Mouse (Mus musculus) embryonic facial prominence, embryonic 12.5 days (tissue): Measurements from ENCODE around the gene Disp2. TPM values are rescaled to one million over a fixed set of nuclear protein-coding genes. Genes with fewer than 3 reads are reported as not detected.

ENCODE experiments used
- ATAC-seq: fragments of 200-750 bp; cut with Nextera tagmentation; 2 replicates; pipeline ENCODE4 v1.8.0; 2017; ENCODE audit not compliant: insufficient number of reproducible peaks, insufficient read depth, low FRiP score, low TSS enrichment
- H3K27ac ChIP-seq: fragments of 300-500 bp; sonication (generic); 2 replicates; pipeline ENCODE4 v1.5.1; 2016; ENCODE audit warnings: mild to moderate bottlenecking
- H3K27me3 ChIP-seq: fragments of 300-500 bp; sonication (generic); 2 replicates; pipeline ENCODE4 v1.6.1; 2016; ENCODE audit warnings: mild to moderate bottlenecking, moderate library complexity
- H3K36me3 ChIP-seq: fragments of 300-500 bp; sonication (generic); 2 replicates; pipeline ENCODE4 v1.6.1; 2016; ENCODE audit warnings: mild to moderate bottlenecking
- H3K4me1 ChIP-seq: fragments of 300-500 bp; sonication (generic); 2 replicates; pipeline ENCODE4 v1.6.1; 2016
- H3K4me2 ChIP-seq: fragments of 300-500 bp; sonication (generic); replicated peaks from 2 replicates; pipeline ENCODE4 v1.6.1; 2016; ENCODE audit warnings: mild to moderate bottlenecking, moderate library complexity
- H3K4me3 ChIP-seq: fragments of 300-500 bp; sonication (generic); 2 replicates; pipeline ENCODE4 v1.5.1; 2016; ENCODE audit warnings: mild to moderate bottlenecking
- H3K9ac ChIP-seq: fragments of 300-500 bp; sonication (generic); 2 replicates; pipeline ENCODE4 v1.6.1; 2016; ENCODE audit warnings: mild to moderate bottlenecking, moderate library complexity
- H3K9me3 ChIP-seq: fragments of 300-500 bp; sonication (generic); 2 replicates; pipeline ENCODE4 v1.6.1; 2016; ENCODE audit warnings: mild to moderate bottlenecking, moderate library complexity
- WGBS: fragments of 180-500 bp; shearing (Covaris S2); methylation state at CpG from one replicate; pipeline ENCODE4 v1.1.7; 2016; 5-methylcytosine and 5-hydroxymethylcytosine counted together
- polyA plus RNA-seq: library from polyadenylated mRNA; unstranded; fragments of >200 nt; fragmentation: Nextera tagmentation; extraction: Ambion mirVana; gene quantifications from 2 replicates; pipeline ENCODE4 v1.2.1, GENCODE M21; 2016

The Disp2 gene
- polyA plus RNA-seq, 1 experiment from 2014 or later, result 1.3 TPM

- Histone ChIP-seq H3K27me3 (peaks cover 22% of the 10 kb centered on the region), H3K4me3 (peak overlapping the region; percentile 15; the same call in 1 of the 2 replicates), H3K27ac (no peak overlapping the region), H3K4me2 (peak overlapping the region; percentile 39), H3K36me3 (no peaks in the 10 kb centered on the region), H3K4me1 (peaks cover 11% of the 10 kb centered on the region; the same call in 1 of the 2 replicates), H3K9me3 (no peaks in the 10 kb centered on the region), H3K9ac (no peak overlapping the region)
- WGBS, result 23% methylated on average over 44 of the region's 44 CpGs
- ATAC-seq, result 0 out of 2 replicates have a peak, but pooled peaks have one; percentile 43
Measured at GRCm38 (mm10) chr2:118790551-118791525, 11.3 kb downstream of the Disp2 start.

DNA sequence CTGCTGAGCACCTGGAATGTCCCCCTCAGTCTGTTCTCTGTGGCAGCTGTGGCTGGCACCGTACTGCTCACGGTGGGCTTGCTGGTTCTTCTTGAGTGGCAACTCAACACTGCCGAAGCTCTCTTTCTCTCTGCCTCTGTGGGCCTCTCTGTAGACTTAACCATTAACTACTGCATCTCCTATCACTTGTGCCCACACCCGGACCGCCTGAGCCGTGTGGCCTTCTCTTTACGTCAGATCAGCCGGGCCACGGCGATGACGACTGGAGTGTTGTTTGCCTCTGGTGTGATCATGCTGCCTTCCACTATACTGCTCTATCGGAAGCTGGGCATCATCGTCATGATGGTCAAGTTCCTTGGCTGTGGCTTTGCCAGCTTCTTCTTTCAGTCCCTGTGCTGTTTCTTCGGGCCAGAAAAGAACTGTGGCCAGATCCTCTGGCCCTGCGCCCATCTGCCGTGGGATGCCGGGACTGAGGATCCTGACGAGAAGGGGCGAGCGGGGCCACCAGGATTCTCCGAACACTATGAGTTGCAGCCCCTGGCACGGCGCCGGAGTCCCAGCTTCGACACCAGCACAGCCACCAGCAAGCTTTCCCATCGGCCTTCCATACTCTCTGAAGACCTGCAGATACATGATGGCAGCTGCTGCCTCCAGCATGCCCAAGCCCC is 12.2 kb downstream of the Disp2 start:
- H3K27ac ChIP-seq, result no peak overlapping the region
- no peaks in the 10 kb centered on the region for H3K9me3 ChIP-seq
- H3K36me3 ChIP-seq, result no peaks in the 10 kb centered on the region
- H3K4me3 ChIP-seq, result no peak overlapping the region
- no peak overlapping the region for H3K4me2 ChIP-seq
- H3K4me1 ChIP-seq, result peaks cover 11% of the 10 kb centered on the region; the same call in 1 of the 2 replicates
- peaks cover 22% of the 10 kb centered on the region for H3K27me3 ChIP-seq
- no peak overlapping the region for H3K9ac ChIP-seq
- ATAC-seq, result no peak
- 94% methylated on average over 26 of the region's 26 CpGs for WGBS

DNA sequence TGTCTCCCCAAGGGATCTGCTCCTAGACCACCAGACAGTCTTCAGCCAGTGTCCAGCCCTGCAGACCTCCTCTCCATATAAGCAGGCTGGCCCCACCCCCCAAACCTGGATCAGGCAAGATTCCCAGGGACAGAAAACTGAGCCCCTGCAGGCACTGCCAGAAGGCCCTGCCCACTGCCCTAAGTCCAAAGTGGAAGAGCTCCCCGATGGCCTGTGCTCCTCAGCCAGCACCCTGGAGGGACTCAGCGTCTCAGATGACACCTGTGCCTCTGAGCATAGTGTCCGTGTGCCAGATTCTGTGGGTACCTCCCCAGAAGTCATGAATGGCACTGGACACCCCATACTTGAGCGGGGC is 12.7 kb downstream of the Disp2 start:
- H3K36me3 ChIP-seq, result no peaks in the 10 kb centered on the region
- peaks cover 22% of the 10 kb centered on the region for H3K27me3 ChIP-seq
- 76% methylated on average over 4 of the region's 4 CpGs for WGBS
- H3K4me2 ChIP-seq, result no peak overlapping the region
- no peak overlapping the region for H3K4me3 ChIP-seq
- no peak overlapping the region for H3K9ac ChIP-seq
- H3K4me1 ChIP-seq, result peaks cover 11% of the 10 kb centered on the region; the same call in 1 of the 2 replicates
- H3K9me3 ChIP-seq, result no peaks in the 10 kb centered on the region
- no peak for ATAC-seq
- H3K27ac ChIP-seq, result no peak overlapping the region

GRCm38 (mm10) chr2:118793636-118794035 is 14.1 kb downstream of the Disp2 start:
- no peak overlapping the region for H3K4me3 ChIP-seq
- WGBS, result 78% methylated on average over 4 of the region's 4 CpGs

GRCm38 (mm10) chr2:118802542-118803118 is 23.1 kb downstream of the Disp2 start:
- H3K36me3 ChIP-seq, result no peaks in the 10 kb centered on the region
- WGBS, result 74% methylated on average over 4 of the region's 4 CpGs

More at GRCm38 (mm10) chr2:118793636-118794035, 14.1 kb downstream of the Disp2 start:
- no peak for ATAC-seq
- H3K36me3 ChIP-seq, result no peaks in the 10 kb centered on the region
- no peak overlapping the region for H3K4me2 ChIP-seq
- no peak overlapping the region for H3K27ac ChIP-seq
- H3K9me3 ChIP-seq, result no peaks in the 10 kb centered on the region
- no peak overlapping the region for H3K9ac ChIP-seq
- H3K4me1 ChIP-seq, result peaks cover 11% of the 10 kb centered on the region; the same call in 1 of the 2 replicates
- H3K27me3 ChIP-seq, result peaks cover 22% of the 10 kb centered on the region

DNA sequence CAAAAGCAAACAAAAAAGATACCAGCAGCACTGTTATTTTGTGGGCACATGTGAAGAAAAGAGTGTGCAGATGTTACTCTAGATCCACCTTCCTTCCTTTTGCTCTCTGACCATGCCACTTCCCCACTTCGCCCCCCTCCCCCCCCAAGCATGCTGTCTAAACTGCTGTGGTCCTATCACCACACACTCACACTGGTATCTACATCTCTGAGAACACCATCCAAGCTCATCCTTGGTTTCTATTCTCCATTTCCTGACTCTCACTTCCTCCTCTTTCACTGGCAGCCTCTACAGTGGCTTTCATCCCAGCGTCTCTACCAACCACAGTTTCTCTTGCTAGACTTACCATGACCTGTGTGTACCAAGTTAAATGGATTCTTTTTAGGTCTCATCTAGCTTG is 25.0 kb downstream of the Disp2 start:
- 68% methylated on average over 2 of the region's 2 CpGs for WGBS
- no peak overlapping the region for H3K9ac ChIP-seq
- no peaks in the 10 kb centered on the region for H3K4me1 ChIP-seq
- H3K4me3 ChIP-seq, result no peak overlapping the region
- no peak for ATAC-seq
- H3K27ac ChIP-seq, result no peak overlapping the region
- no peaks in the 10 kb centered on the region for H3K36me3 ChIP-seq
- H3K27me3 ChIP-seq, result no peaks in the 10 kb centered on the region
- no peaks in the 10 kb centered on the region for H3K9me3 ChIP-seq
- H3K4me2 ChIP-seq, result no peak overlapping the region

More at GRCm38 (mm10) chr2:118802542-118803118, 23.1 kb downstream of the Disp2 start:
- no peaks in the 10 kb centered on the region for H3K27me3 ChIP-seq
- H3K9ac ChIP-seq, result no peak overlapping the region
- H3K27ac ChIP-seq, result no peak overlapping the region
- no peaks in the 10 kb centered on the region for H3K4me1 ChIP-seq
- no peak overlapping the region for H3K4me3 ChIP-seq
- no peaks in the 10 kb centered on the region for H3K9me3 ChIP-seq
- no peak overlapping the region for H3K4me2 ChIP-seq
- no peak for ATAC-seq

DNA sequence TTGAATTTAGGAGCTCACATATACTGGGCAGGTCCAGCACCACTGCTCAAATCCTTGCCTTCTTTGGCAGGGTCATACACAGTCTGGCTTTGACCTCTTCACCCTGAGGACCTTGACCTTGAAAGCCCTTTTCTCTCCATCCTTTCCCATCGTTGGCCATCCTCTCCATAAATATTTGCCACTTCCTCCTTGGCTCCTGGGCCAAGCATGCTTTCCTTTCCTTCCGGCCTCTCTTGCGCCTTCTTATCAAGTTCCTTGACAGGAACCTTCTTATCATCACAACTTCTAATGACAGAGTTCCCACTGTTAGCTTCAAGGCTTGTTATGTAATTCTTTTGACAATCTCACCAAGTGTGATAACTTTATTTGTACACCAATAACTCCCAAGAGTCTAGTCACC is 25.6 kb downstream of the Disp2 start:
- 71% methylated on average over 3 of the region's 3 CpGs for WGBS
- H3K9me3 ChIP-seq, result no peaks in the 10 kb centered on the region
- H3K36me3 ChIP-seq, result no peaks in the 10 kb centered on the region
- no peaks in the 10 kb centered on the region for H3K27me3 ChIP-seq
- H3K4me2 ChIP-seq, result no peak overlapping the region
- no peak overlapping the region for H3K4me3 ChIP-seq
- H3K4me1 ChIP-seq, result no peaks in the 10 kb centered on the region
- no peak overlapping the region for H3K9ac ChIP-seq
- H3K27ac ChIP-seq, result no peak overlapping the region
- no peak for ATAC-seq

GRCm38 (mm10) chr2:118805756-118806155 is 26.2 kb downstream of the Disp2 start:
- WGBS, result 51% methylated on average over 3 of the region's 3 CpGs
- Histone ChIP-seq H3K4me2 (no peak overlapping the region), H3K4me1 (no peaks in the 10 kb centered on the region), H3K9me3 (no peaks in the 10 kb centered on the region), H3K4me3 (no peak overlapping the region), H3K36me3 (no peaks in the 10 kb centered on the region), H3K27ac (no peak overlapping the region), H3K27me3 (no peaks in the 10 kb centered on the region), H3K9ac (no peak overlapping the region)
- no peak for ATAC-seq

- H3K36me3 ChIP-seq, result no peaks in the 10 kb centered on the region
- no peaks in the 10 kb centered on the region for H3K27me3 ChIP-seq
- H3K27ac ChIP-seq, result no peak overlapping the region
- no peak for ATAC-seq
- WGBS, result 61% methylated on average over 4 of the region's 4 CpGs
- no peaks in the 10 kb centered on the region for H3K4me1 ChIP-seq
- no peak overlapping the region for H3K4me2 ChIP-seq
- no peak overlapping the region for H3K9ac ChIP-seq
- H3K9me3 ChIP-seq, result no peaks in the 10 kb centered on the region
- H3K4me3 ChIP-seq, result no peak overlapping the region
Measured at GRCm38 (mm10) chr2:118806860-118807259, 27.3 kb downstream of the Disp2 start.

DNA sequence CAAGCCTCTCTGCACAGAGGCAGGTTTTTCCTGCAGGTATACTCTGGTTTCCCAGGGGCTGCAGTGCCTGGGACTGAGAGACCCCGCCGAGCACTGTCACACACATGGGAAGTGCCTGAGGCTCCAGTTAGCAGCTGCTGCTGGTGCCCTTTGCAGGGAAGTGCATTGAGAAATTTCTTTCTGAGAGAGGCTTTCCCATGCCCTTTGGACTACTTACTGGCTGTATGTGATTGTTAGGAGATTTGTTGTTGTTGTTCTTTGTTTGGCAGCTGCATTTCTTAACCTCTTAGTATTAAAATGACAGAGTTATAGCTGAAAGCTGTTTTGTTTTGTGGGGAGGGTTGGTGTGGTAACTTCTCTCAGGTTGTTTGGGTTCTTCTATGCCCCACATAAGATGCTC is 31.3 kb downstream of the Disp2 start:
- Histone ChIP-seq H3K4me1 (peaks cover 13% of the 10 kb centered on the region), H3K9me3 (no peaks in the 10 kb centered on the region), H3K9ac (no peak overlapping the region), H3K27ac (no peak overlapping the region), H3K4me2 (no peak overlapping the region), H3K27me3 (no peaks in the 10 kb centered on the region), H3K4me3 (no peak overlapping the region), H3K36me3 (no peaks in the 10 kb centered on the region)
- ATAC-seq, result no peak
- 10% methylated on average over 2 of the region's 2 CpGs for WGBS

GRCm38 (mm10) chr2:118812724-118813123 is 33.2 kb downstream of the Disp2 start:
- WGBS, result 61% methylated on average over 1 of the region's 1 CpGs
- Histone ChIP-seq H3K4me2 (no peak overlapping the region), H3K27ac (no peak overlapping the region), H3K4me1 (peaks cover 13% of the 10 kb centered on the region), H3K36me3 (peaks cover 7% of the 10 kb centered on the region), H3K9me3 (no peaks in the 10 kb centered on the region), H3K4me3 (no peak overlapping the region), H3K27me3 (no peaks in the 10 kb centered on the region), H3K9ac (no peak overlapping the region)
- ATAC-seq, result no peak
